Mouse (Mus musculus): Measurements from ENCODE around the gene Ern2. TPM values are rescaled to one million over a fixed set of nuclear protein-coding genes. Genes with fewer than 3 reads are reported as not detected.

The Ern2 gene
- polyA plus RNA-seq, 1 experiment: not detected

DNA sequence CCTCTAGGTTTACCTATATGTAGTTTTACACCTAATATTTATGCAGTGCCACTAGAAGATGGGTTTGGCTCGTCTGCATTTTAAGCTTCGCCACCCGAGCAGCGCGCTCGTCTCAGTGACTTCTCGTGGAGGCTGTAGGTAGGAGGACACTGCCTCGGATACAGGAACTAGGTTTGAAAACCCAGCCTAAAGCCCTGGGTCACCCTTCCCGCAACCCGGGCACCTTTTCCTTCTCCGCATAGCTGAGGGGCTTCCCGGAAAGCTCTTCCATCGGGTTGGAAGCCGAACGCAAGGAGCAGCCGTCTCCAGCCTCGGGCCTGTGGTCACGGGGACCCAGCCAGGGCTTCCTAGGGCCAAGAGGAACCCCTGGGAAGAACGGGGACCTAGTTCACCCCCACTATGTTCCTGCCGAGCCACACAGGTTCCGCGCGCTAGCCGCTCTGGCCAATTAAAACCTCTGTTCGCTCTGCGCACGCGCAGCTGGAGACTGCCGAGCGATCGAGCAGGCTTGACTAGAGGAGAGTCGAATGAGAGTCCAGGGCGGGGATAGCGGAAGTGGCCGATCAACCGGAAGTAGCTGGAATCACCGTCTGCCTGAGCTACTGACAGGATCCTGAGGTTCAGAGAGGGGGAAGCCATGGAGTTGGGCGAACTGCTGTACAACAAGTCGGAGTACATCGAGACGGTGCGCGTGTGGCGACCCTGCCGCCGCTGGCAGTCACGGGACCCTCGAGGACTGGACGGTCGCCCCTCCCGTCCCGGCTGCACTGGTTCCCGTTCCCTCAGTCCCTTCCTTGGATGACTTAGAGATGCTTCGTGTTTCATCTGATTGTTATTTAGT lies 53.3 kb downstream of the Ern2 start, which contains the start of the genes Palb2 and Dctn5:
Gene Palb2 (minus strand): TSS at position 489 of the 841 bp plus-strand sequence.
Gene Dctn5 (plus strand): TSS at position 545 of the 841 bp plus-strand sequence.
- Histone ChIP-seq H3K27ac (replicated peaks; ENCODE audit: low read depth, low read length) (peak within 1 kb of the TSS; percentile 85), H3K4me1 (ENCODE audit: control insufficient read depth, insufficient read depth, insufficient read length, low read length) (no peaks in the 10 kb centered on the region), H3K4me3 (ENCODE audit: insufficient read depth, low read depth, low read length) (peak within 1 kb of the TSS; percentile 84)

- H3K4me3 ChIP-seq (ENCODE audit: insufficient read depth, low read depth, low read length): no peak overlapping the region
Observed at GRCm38 (mm10) chr7:122131834-122132233, 54.2 kb downstream of the Ern2 start.

DNA sequence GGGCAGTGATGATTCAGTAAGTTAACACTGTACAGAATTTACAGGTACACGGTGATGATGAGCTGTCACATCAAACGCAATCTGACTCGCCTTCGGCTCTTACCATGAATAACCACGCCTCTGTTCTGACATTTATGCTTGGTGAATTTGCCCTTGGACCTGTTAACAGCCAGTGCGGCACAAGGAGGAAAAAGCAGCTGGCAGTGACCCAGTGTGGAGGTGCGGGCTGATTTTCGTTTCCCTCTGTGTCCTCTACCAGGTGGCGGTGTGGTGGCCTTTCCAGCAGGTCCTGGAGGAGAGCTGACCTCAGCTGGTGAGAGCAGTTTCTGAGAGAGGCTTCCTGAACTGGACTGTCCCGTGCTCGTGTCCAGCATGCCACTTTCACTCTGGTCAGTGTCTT lies 59.1 kb downstream of the Ern2 start:
- Histone ChIP-seq H3K4me3 (ENCODE audit: insufficient read depth, low read depth, low read length) (no peak overlapping the region), H3K4me1 (ENCODE audit: control insufficient read depth, insufficient read depth, insufficient read length, low read length) (no peaks in the 10 kb centered on the region), H3K27ac (replicated peaks; ENCODE audit: low read depth, low read length) (no peak overlapping the region)

More at GRCm38 (mm10) chr7:122131834-122132233, 54.2 kb downstream of the Ern2 start:
- Histone ChIP-seq H3K4me1 (ENCODE audit: control insufficient read depth, insufficient read depth, insufficient read length, low read length) (no peaks in the 10 kb centered on the region), H3K27ac (replicated peaks; ENCODE audit: low read depth, low read length) (no peak overlapping the region)

DNA sequence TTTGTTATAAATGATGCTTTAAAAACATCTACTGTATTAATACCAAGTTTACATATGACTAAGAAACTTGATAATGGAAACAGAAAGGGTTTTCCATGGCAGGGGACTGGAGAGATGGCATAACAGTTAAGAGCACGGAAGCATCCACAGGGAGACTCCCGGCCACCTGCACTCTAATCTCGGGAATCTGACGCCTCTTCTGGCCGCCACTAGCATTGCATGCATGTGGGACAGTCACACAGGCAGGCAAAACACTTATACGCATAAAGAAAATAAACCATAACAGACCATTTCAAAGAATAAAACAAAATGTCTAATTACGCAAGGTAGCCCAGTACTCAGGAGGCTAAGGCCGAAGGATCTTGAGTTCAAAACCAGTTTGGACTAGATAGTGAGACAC lies 60.4 kb downstream of the Ern2 start:
- H3K4me3 ChIP-seq (ENCODE audit: insufficient read depth, low read depth, low read length): no peak overlapping the region
- H3K4me1 ChIP-seq (ENCODE audit: control insufficient read depth, insufficient read depth, insufficient read length, low read length): no peaks in the 10 kb centered on the region
- no peak overlapping the region for H3K27ac ChIP-seq (replicated peaks; ENCODE audit: low read depth, low read length)

GRCm38 (mm10) chr7:122123518-122123917 lies 62.5 kb downstream of the Ern2 start:
- no peak overlapping the region for H3K4me3 ChIP-seq (ENCODE audit: insufficient read depth, low read depth, low read length)
- no peaks in the 10 kb centered on the region for H3K4me1 ChIP-seq (ENCODE audit: control insufficient read depth, insufficient read depth, insufficient read length, low read length)
- H3K27ac ChIP-seq (replicated peaks; ENCODE audit: low read depth, low read length): no peak overlapping the region

Other genes with a start within 250 kb of the Ern2 start
- 16.1 and 16.3 TPM in 2 replicates for gene Cog7, start 204.5 kb downstream of the Ern2 start, polyA plus RNA-seq (2012; ENCODE audit: insufficient read depth, insufficient read length, missing spikeins)
- gene Gga2, start 165.0 kb downstream of the Ern2 start, polyA plus RNA-seq (2012; ENCODE audit: insufficient read depth, insufficient read length, missing spikeins): 29.1 and 44.8 TPM in 2 replicates
- gene Ubfd1, start 119.0 kb downstream of the Ern2 start, polyA plus RNA-seq (2012; ENCODE audit: insufficient read depth, insufficient read length, missing spikeins): 9.3 and 15.5 TPM in 2 replicates
- 4.8 and 7.9 TPM in 2 replicates for gene Ears2, start 118.9 kb downstream of the Ern2 start, polyA plus RNA-seq (2012; ENCODE audit: insufficient read depth, insufficient read length, missing spikeins)
- 1,818 and 1,889 TPM in 2 replicates for gene Ndufab1, start 84.3 kb downstream of the Ern2 start, polyA plus RNA-seq (2012; ENCODE audit: insufficient read depth, insufficient read length, missing spikeins)
- gene Palb2, start 53.2 kb downstream of the Ern2 start, polyA plus RNA-seq (2012; ENCODE audit: insufficient read depth, insufficient read length, missing spikeins): 0.52 TPM in 1 of 2 replicates, not detected in the other
- 55.1 and 57.1 TPM in 2 replicates for gene Dctn5, start 53.2 kb downstream of the Ern2 start, polyA plus RNA-seq (2012; ENCODE audit: insufficient read depth, insufficient read length, missing spikeins)
- not detected in 2 replicates for gene Plk1, start 26.8 kb downstream of the Ern2 start, polyA plus RNA-seq (2012; ENCODE audit: insufficient read depth, insufficient read length, missing spikeins)
- gene Chp2, start 33.3 kb upstream of the Ern2 start, polyA plus RNA-seq (2012; ENCODE audit: insufficient read depth, insufficient read length, missing spikeins): 3.6 and 5.9 TPM in 2 replicates
- 3.8 and 7.3 TPM in 2 replicates for gene Prkcb, start 102.5 kb upstream of the Ern2 start, polyA plus RNA-seq (2012; ENCODE audit: insufficient read depth, insufficient read length, missing spikeins)

Data from brown adipose tissue, adult 24 weeks (tissue).